10 mouse cellular contexts compared by ENCODE assay signal in the genomic region with DNA sequence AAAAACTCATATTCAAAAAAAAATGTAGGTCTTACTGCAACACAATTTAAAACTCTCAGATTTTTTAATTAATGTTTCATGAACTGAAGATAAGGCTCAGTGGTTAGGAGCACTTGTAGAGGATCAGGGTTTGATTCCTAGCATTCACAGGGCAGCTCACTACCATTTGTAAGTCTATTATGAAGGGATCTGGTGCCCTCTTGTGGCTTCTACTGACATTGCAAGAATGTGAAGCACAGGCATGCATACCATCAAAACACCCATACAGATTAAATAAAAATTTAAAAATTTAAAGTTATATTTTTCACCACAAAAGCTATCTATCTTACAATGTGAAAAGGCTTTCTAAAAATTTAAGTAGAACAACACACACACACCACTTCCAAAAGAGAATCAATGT.
DNase-seq lines count a peak whose midpoint lies in the region; ATAC-seq lines count a peak whose summit lies in the region.
"Had no signal": no experiment of that assay in that cellular context is flagged by ENCODE, and none has a peak within 500 bp of the region (broad histone marks: within the 10 kb centered on the region; RNA-seq: fewer than 3 reads in every experiment).

No protein-coding gene starts in this region.

- H3K9me3 ChIP-seq in midbrain, embryonic 11.5 days (ENCODE audit: control insufficient read depth, low read length): no peaks in the 10 kb centered on the region
- H3K9me3 ChIP-seq in midbrain, embryonic 16.5 days (replicated peaks; ENCODE audit: control insufficient read depth, low read length, poor library complexity, severe bottlenecking): no peaks in the 10 kb centered on the region
- H3K9me3 ChIP-seq: heart, embryonic 15.5 days; megakaryocyte, embryonic 14.5 days had no signal

- no peak overlapping the region for H3K27ac ChIP-seq in midbrain, embryonic 11.5 days (ENCODE audit: low read depth, low read length)
- H3K27ac ChIP-seq in midbrain, embryonic 16.5 days (ENCODE audit: low read length): no peak overlapping the region
- H3K27ac ChIP-seq: heart, embryonic 15.5 days had no signal

- H3K9ac ChIP-seq in midbrain, embryonic 11.5 days (ENCODE audit: low read length): no peak overlapping the region
- H3K9ac ChIP-seq in midbrain, embryonic 16.5 days (ENCODE audit: low read depth, low read length): no peak overlapping the region
- H3K9ac ChIP-seq: heart, embryonic 15.5 days had no signal

- no peaks in the 10 kb centered on the region for H3K27me3 ChIP-seq in midbrain, embryonic 11.5 days (ENCODE audit: control insufficient read depth, insufficient read depth, low read length)
- no peaks in the 10 kb centered on the region for H3K27me3 ChIP-seq in midbrain, embryonic 16.5 days (ENCODE audit: control insufficient read depth, insufficient read depth, low read depth, low read length)
- H3K27me3 ChIP-seq: heart, embryonic 15.5 days; megakaryocyte, embryonic 14.5 days had no signal

- H3K36me3 ChIP-seq in midbrain, embryonic 11.5 days (ENCODE audit: control insufficient read depth, insufficient read depth, low read length): no peaks in the 10 kb centered on the region
- no peaks in the 10 kb centered on the region for H3K36me3 ChIP-seq in midbrain, embryonic 16.5 days (ENCODE audit: control insufficient read depth, insufficient read depth, low read length)
- H3K36me3 ChIP-seq: heart, embryonic 15.5 days had no signal

- no peak overlapping the region for H3K4me3 ChIP-seq in midbrain, embryonic 11.5 days (ENCODE audit: low read depth, low read length)
- H3K4me3 ChIP-seq in midbrain, embryonic 16.5 days (ENCODE audit: low read depth, low read length): no peak overlapping the region
- H3K4me3 ChIP-seq: heart, embryonic 15.5 days; megakaryocyte, embryonic 14.5 days had no signal

- no peaks in the 10 kb centered on the region for H3K4me1 ChIP-seq in midbrain, embryonic 11.5 days (ENCODE audit: control insufficient read depth, insufficient read depth, low read length)
- H3K4me1 ChIP-seq in midbrain, embryonic 16.5 days (ENCODE audit: control insufficient read depth, insufficient read depth, low read length): no peaks in the 10 kb centered on the region
- H3K4me1 ChIP-seq: heart, embryonic 15.5 days; megakaryocyte, embryonic 14.5 days had no signal

- DNase-seq in cerebellum, adult 8-10 months: peak; percentile 14
- DNase-seq in cerebellum, adult 11-12 months: no peak
- peak; percentile 84 for DNase-seq in midbrain, embryonic 11.5 days (ENCODE audit: low spot score, missing footprints)
- peak; percentile 33 to 51 for DNase-seq in adrenal gland, postnatal 36 days
- peak; percentile 34 to 48 for DNase-seq in heart, postnatal 36 days
- peak; percentile 38 for DNase-seq in lung, postnatal 25 days (ENCODE audit: low spot score)
- DNase-seq in urinary bladder, postnatal 4 days (ENCODE audit: low spot score in 2 of 2): no peak

- intact Hi-C loops in heart, postnatal 36 days (cut with DNase I): loop anchor here (5.0 to 10.0 kb wide), 2 partner anchors 512 to 765 kb away; no protein-coding TSS in a partner anchor

- H3K4me2 ChIP-seq in midbrain, embryonic 11.5 days: no peak overlapping the region
- no peak overlapping the region for H3K4me2 ChIP-seq in midbrain, embryonic 16.5 days (ENCODE audit: low read length)
- H3K4me2 ChIP-seq: heart, embryonic 15.5 days had no signal

- ATAC-seq in midbrain, embryonic 11.5 days (ENCODE audit: low FRiP score): no peak
- no peak for ATAC-seq in midbrain, embryonic 16.5 days

Comparison
In these comparisons a context has a peak if more than half of its experiments do, and no peak if none do; other contexts are left out.
1. DNase-seq: peak in cerebellum, adult 8-10 months (single experiment), midbrain, embryonic 11.5 days (single experiment), adrenal gland, postnatal 36 days (2 of 2), heart, postnatal 36 days (2 of 2) and lung, postnatal 25 days (single experiment); none in cerebellum, adult 11-12 months (single experiment) and urinary bladder, postnatal 4 days (0 of 2).